Mouse (Mus musculus) megakaryocyte, embryonic 14.5 days (primary cell): ENCODE measurements at regions not wholly inside any gene's neighbourhood (a gene's known extent, or its start where the extent isn't known, plus 50 kb on each side); places are given as distances from the start of the nearest gene placed in this dataset.

ENCODE experiments used
- FLI1 ChIP-seq: IDR thresholded peaks from 2 replicates; pipeline ENCODE4 v1.6.1; 2012; ENCODE audit warnings: low read length, inconsistent platforms, mixed read lengths
- GATA1 ChIP-seq: IDR thresholded peaks from 3 replicates; pipeline ENCODE4 v1.6.1; 2012; ENCODE audit warnings: mixed read lengths, low read length, inconsistent platforms, borderline replicate concordance

GRCm38 (mm10) chr3:37915673-37916072 lies 191.4 kb upstream of the Gm5148 start:
- no peak for TF ChIP-seq GATA1
- no peak for TF ChIP-seq FLI1
